Mouse (Mus musculus) granulocyte monocyte progenitor cell, adult 5-6 weeks (primary cell): Measurements from ENCODE around the gene Hipk2. TPM values are rescaled to one million over a fixed set of nuclear protein-coding genes. Genes with fewer than 3 reads are reported as not detected.
A peak's percentile ranks its signal among the peaks of the same experiment; 100 is the strongest.

ENCODE experiments used
- ATAC-seq: replicated peaks from 2 replicates; pipeline ENCODE4 v1.8.0; 2016; ENCODE audit warnings: mild to moderate bottlenecking, moderate TSS enrichment, inconsistent platforms; ENCODE audit not compliant: poor library complexity, severe bottlenecking
- total RNA-seq, 2 experiments: library from RNA; stranded (forward) in 1 of 2; stranded (reverse) in 1 of 2; fragments of 200-712, 200-1000 nt in 1 of 2; fragments of >200 nt in 1 of 2; fragmentation: Nextera tagmentation in 1 of 2; gene quantifications; 2 replicates each; pipeline ENCODE4 v1.2.3; 2014 to 2017

Hipk2 gene
- total RNA-seq, 2 experiments from 2014 or later = 17.0 to 51.0 TPM

DNA sequence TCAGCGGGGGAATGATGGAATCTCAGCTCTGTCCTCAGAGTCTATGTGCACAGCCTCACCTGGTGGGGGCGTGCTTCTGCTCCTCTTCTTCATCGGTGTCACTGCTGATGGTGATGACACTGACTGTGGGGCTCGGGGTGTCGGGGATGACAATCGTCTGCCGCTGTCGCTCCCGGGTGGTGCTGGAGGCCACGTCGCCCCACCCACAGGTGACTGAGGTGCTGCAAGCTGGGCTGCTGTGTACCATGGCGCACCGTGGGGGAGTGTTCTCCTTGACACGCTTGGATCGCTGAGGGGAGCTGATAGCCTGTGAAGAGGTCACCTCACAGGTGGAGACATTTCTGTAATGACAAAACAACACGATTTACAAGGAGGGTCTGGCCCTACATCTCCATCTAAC lies 160.1 kb downstream of the Hipk2 start:
- no peak for ATAC-seq

DNA sequence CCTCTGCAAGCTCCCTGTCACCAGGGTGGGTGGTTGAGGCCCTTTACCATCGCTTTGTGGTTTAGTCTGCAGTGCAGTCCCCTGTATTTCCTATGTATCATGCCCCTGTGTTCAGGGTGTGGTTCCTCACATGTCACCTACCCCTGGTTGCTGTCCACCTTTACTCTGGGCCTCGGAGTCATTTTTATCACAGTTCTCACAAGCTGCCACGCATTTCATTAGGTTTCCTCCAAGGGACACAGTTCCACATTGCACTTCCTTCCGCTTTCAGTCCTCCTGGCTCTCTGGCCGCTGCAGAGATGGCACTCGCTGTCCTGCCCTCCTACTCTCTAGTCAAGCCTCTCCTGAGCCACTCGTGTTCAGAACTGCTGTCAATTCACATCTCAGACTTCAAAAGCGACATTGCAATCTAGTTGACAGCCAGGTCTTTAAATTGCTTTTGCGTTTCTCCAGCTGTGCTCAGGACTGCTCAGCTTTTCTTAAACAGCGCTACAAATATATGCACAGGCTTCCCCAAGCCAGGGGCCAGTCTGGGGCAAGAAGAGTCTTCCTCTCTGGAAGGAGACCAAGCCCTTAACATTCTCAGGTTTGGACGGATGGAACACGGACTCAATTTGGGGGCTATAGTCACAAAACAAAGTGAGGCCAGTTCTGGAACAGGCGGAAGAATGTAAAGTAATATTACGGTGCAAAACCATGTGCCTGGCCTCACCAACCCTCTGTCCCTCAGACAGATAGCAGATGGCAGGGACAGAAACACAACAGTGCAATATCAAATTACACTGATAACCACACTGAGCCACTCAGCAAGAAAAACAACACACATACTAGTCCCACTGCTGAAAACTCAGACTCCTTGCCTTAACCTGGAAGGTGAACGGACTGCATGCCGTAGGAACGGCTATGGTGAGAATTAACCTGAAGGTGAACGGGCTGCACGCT lies 161.7 kb downstream of the Hipk2 start:
- peak; percentile 45 for ATAC-seq

DNA sequence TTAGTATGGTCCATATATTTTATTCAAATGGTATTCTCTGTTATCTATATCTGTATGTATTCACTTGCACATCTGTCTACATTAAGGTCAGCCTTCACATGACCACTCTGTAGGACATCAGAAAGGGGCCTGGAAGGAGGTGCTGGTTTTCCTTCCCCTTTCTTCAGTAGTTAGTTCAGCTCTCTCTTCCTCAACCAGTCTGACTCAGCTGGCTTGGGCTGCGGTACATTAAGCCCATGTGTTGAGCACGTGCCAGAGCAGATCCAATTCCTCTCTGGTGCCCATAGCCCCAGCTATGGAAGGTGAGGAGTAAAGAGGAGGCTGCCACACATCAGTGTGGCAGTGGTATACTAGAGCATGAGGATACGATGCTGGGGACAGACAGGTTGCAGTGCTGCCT lies 165.5 kb downstream of the Hipk2 start:
- peak; percentile 92 for ATAC-seq

DNA sequence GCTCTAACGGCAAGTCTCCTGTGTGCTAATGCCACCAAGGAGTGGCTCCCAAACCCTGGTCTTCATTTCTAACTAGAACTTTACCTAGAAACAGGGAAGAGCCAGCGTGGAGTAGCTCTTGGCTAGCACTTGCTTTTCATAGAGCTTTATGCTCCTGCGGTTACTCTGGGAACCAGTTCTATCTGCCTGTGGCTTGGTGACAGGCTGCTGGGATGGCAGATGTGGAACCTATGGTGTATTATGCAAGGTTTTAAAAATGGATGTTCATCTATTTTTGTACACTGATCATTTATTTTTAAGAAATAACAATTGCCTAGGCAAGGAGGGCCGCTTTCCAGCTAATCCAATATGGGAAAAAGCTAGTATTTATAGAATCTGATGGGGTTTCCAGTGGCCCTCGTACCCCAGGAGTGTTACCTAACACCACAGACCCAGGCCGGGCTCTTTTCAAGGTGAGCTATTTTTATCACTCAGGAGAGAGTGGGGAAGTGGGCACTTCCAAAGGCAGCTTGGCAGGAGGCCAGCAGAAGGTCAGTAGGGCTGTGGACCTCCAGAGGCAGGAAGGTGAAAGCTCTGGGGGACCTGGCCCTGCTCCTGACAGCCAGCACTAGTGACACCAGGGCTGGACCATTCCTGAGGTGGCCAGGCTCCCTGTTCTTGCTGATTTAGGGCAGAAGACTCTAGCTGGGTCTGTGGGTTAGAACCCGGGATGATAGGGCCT lies 171.5 kb downstream of the Hipk2 start:
- ATAC-seq = no peak

DNA sequence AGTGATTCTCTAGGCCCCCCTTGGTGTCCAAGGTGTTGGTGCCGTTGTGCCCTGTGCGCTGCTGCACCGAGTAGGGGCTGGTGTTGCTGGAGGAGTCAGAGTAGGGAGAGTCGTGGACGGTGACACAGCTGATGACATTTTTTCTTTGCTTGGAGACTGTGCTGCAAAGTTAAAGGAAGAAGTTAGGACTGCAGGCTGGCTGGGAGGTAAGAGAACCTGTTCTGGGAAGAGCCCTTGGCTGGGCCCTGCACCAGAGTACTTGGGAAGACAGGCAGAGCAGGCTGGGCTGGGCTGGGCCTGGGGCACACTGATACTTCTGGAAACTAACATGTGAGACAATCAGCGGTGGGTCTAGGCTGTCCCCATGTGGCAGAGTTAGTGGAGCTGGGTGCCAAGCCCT lies 172.4 kb downstream of the Hipk2 start:
- no peak for ATAC-seq

DNA sequence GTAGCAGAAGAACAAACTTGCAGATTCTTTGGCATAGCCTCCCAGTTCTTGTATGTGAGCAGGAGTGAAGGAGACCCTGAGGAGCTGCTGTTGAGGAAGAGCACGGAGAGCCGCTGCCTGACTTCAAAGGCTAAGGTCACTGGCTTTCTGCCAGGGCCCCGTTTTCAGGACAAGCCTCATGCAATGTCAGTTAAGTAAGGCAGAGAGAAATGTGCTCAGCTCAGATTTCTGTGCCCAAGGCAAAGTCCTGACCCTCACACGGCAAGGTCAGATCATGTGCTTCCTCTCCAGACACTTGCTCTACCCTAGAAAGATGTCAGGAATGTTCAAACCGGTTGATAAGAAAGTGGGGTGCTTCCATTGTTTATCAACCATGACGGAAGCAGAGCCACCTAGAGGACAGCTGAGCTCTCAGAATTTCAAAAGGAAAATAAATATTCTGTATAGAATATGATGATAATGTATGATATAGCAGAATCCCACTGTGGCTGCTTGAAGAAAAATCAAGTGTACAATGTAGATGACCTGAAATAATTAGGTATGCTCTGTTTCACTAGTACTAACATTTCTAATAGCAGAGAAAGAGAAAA lies 173.1 kb downstream of the Hipk2 start:
- no peak for ATAC-seq

DNA sequence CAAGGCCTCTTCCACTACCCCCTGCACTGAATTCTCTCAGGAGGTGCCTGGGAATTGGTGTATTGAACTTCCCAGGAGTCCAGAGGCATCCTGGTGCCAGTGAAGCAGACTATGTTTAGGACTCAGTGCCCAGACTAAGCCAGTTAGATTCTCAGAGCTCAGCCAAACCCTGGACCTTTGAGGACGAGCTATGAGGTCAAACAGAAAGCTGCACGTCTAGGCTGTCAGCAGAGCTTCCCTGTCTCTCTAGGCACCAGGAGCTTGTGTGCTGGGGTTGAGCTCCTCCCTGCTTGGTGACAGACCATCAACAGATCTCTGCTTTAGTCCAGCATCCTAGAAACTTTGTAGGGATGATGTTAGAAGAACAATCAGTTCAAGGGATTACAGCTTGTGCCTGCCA lies 174.5 kb downstream of the Hipk2 start:
- ATAC-seq = no peak

DNA sequence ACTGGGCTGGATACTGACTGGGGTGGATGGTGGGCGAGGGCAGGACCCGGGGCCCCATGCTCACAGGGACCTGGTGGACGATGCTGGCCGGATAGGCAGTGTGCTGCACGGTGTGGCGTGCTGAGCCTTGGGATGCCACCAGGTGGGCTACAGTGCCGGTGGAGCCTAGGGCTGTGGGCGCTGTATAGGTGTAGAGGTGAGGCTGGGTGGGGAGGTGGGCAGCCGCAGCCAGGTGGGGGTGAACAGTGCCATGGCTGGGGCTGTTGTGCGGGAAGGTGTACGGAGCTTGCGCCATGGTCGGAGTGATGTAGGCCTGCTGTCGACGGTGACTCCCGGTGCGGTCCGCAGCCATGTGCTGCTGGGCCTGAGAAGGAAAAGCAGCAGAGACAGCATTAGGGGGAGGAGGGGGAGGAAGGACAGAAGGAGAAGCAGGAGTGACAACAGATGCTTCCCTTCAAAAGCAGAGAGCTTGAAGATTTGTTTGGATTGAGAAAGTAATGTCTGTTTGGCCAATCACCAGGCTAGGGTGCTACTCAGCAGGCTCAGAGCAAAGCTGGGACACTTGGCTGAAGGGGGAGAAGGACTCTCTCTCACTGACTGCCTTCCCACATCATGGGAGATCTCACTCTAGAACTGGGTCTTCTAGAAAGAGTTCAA lies 177.6 kb downstream of the Hipk2 start:
- ATAC-seq = no peak

DNA sequence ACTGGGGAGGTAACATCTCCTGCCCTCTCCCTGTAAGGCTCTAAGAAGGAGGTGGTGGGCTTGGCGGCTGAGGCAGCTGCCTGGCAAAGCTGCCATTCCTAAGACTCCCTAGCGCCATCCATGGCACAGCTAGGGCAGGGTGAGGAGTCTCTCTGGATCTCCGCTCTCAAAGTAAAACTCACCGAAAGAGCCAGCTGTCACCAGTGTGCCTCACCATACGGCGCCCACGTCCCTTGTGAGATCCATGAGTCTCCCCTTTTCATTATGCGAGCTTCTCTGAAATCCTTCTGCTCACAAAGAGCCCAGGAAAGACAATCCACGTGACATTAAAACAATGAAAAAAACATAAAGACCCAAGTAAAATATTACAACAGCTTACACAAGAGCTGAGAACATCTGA lies 179.4 kb downstream of the Hipk2 start:
- no peak for ATAC-seq

DNA sequence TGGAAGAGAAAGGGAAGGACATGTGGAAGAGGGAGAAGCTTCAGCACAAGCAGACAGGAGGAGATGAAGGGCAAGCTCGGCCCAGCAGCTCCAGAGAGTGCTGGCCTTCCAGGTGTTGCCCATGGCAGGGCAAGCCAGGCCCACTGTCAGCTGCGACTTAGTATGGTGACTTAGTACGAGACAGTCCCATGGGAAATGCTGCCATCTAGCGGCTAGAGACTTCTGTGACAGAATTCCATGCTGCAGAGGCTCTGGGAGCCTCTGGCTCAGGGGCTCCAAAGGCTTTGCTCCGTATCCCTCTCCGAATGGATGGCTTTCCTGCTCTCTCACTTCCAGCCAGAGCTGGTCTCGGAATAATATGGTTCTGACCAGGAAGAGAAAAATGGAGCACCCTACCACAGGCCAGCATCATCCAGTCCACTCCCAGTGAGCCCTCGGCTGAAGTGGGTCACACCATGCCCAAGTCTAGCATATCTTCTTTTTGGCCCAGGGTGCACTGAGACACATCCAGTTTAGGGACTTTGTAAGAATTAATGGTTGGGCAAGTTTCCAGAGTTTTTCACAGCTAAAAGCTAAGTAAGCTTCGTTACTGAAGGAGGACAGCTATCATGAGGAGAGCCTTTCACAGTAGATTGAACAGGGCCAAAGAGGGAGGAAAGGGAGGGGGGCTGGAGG lies 180.4 kb downstream of the Hipk2 start:
- ATAC-seq = peak; percentile 66

DNA sequence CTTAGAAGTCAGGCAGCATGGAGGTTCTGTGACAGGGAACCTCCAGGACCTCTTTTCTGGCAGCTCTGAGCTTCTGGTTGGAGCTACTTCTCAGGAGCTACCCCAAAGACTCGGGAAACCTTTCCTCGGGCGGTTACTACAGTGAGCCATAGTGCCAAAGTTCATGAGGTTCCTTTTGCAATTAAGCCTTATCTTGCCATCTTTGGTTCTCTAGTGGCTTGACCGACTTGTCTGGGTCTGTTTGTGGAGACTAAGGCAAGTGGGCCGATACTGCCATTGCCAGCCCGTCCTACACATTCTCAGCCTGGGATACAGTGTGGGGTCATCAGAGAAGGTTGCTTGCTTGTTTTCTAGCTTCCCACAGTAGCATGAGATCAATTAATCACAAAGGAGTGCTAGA lies 183.4 kb downstream of the Hipk2 start:
- no peak for ATAC-seq

DNA sequence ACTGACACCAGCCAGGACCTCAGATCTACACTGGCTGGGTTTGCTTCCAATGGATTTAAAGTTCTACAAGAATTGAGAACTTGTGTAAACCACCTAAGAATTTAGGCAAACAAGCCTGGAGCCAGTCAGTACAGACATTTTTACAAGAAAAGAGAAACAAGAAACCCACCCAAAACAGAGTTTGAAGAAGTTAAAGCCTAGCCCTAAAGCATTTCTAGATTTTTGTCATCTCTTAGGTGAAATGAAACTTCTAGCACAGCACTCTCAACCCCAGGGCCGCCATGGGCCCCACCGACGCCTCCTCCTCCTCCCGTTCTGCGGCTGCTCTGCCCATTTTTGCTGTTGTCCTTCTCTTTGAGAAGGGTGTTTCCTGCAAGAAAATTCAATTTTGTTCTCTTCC lies 184.9 kb downstream of the Hipk2 start:
- ATAC-seq = no peak

DNA sequence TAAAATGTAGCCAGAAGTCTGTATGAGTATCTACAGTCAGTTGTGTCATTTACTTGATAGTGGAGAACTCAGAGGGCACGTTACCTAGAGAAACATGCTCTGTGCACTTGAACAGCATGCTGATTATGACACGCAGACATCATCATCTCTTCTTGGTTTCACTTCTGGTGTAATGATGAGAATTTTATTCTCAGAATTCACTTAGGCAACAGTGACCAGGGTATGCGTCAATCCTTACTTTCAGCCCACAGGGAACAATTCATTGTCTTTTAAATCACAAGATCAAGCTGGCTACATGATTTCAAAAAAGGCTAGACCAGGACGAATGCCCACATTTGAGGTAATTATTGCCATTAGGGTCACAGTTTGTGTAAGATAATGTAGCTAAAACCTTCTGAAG lies 185.3 kb downstream of the Hipk2 start:
- peak; percentile 26; the same call in 1 of the 2 replicates for ATAC-seq

DNA sequence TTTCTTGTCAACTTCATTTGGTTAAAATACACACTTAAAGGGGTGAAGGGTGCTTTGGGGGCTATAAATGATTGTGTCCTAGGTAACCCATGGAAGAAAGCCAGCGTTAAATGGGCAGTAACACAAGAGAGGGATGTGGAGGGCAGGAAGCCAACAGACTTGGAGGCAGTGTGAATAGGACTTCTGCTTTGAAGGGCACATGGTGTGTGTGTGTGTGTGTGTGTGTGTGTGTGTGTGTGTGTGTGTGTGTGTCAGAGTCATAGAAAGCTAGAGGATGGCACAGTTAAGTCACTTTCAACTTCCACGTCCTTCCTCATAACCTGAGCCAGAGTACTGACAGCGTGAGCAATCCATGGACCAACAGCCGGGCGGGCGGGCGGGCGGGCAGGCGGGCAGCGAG lies 187.1 kb downstream of the Hipk2 start:
- ATAC-seq = no peak

DNA sequence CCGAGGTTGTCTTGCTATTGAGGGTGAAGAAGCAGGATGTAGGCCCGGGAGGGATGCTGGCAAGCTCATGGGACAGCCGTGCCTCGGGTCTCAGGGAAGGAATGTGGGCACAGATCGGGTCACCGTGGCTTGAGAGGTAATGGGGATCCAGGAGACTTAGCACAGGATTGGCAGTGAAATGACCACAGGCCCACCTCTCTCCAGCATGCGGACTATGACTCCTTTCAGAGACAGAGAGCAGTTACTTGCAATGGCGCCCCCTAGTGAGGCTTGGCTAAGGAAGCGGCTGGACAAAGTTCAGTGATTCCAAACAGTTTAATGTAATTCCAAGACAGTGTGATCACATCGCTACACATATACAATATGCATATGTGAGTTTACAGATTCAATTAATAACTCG lies 188.7 kb downstream of the Hipk2 start:
- peak; percentile 43 for ATAC-seq

DNA sequence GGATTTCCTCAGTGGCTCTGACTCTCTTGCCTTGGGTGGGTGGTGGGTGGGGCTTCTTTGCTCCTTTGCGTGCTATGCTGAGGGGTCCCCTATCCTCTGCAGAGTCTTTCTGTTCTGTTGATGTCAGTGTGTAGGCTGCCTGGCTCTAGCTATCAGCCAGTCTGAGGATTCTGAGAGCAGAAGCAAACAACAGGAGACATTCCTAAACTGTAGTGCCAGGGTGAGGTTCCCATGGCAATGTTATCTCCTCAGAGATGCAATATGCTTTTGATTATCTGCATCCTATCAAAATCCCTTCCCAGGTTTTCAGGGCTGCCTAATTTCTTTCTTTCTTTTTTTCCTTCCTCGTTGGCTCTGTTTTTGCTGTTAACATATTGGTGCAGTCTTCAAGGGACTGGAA lies 193.4 kb downstream of the Hipk2 start:
- no peak for ATAC-seq

DNA sequence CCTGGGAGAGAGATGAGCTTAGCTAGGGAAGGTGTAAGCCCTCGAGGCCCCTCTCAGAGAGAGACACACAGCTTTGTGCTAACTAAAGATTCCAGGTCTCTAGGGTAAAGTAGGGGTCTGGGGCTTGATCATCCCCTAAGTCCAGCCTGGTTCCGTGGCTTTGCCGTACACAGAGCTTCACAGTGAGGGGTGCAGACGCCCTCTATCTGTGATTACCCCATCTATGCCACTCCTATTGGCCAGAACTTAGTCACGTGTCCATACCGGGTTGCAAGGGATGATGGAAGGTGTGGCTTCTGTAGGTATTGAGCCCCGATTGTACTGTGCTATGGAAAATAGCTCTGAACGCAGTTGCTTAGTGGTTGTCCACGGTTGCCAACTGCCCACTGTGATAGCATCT lies 198.3 kb downstream of the Hipk2 start:
- ATAC-seq = no peak

DNA sequence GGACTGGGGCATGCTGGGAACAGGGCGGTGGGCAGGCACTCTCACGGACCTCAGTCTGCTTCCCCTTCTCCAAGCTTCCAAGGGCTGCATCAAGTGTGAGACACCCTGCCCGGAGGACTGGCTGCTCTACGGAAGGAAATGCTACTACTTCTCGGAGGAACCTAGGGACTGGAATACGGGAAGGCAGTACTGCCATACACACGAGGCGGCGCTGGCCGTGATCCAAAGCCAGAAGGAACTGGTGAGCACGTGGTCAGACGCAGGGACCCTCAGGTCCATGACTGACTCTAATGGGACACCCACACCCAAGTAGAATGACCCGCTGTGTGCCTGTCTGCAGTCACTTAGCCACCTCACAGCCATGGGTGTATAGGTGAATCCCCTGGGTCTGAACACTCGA lies 199.2 kb downstream of the Hipk2 start:
- peak; percentile 35 for ATAC-seq

DNA sequence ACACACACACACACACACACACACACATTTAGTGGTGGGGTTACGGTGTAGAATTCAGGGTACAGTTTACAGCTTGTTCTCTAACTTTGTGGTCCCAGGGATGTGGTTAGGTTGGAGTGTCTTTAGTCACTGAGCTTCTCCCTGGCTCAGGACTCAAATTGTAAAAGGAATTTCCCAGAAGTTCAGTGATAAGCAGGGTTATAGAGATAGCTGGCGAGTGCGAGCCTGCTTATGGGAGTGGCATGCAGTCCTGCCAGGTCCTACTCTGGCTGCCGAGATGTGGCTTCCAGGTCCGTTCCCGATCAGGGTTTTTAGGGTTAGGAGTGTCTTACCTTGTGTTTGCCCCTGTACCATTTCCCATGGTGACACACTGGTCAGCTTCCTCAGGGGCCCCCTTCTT lies 199.7 kb downstream of the Hipk2 start:
- no peak for ATAC-seq

DNA sequence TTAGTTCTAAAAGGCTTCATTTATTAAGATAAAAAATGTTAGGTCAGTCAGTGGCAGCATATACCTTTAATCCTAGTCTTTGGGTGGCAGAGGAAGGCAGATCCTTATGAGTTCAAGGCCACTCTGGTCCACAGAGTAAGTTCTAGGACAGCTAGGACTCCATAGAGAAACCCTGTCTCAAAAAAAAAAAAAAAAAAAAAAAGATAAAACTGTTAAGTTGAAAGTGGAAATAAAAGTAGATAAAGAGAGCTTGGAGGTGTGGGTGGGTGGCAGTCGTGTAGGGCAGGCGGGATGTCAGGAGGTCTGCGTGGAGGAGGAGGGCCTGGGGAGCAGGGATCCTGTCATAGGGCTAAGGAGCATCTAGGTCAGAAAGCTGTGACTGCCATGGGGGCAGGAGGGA lies 204.0 kb downstream of the Hipk2 start:
- ATAC-seq = no peak
